Mouse (Mus musculus): ENCODE measurements around the gene Cth.
"Not testable (repeated sequence)": the region's sequence is repeated elsewhere in the genome, so short reads cannot be mapped to it uniquely, and the experiment has no call there.

Gene Cth

GRCm38 (mm10) chr3:157924692-157925328, at the start of gene Cth:
Gene Cth (minus strand): TSS chr3:157925077.
- in situ Hi-C loops (cut with MboI; ENCODE audit: low sequenced_read_pairs) = no loop called here

GRCm38 (mm10) chr3:157973236-157973635, 48.4 kb upstream of the Cth start:
- in situ Hi-C loops (cut with MboI; ENCODE audit: low sequenced_read_pairs) = no loop called here

- in situ Hi-C loops (cut with MboI; ENCODE audit: low sequenced_read_pairs) = no loop called here
Measured at GRCm38 (mm10) chr3:157971151-157971550, 46.3 kb upstream of the Cth start.

- in situ Hi-C loops (cut with MboI; ENCODE audit: low sequenced_read_pairs) = no loop called here
Measured at GRCm38 (mm10) chr3:157957320-157957719, 32.4 kb upstream of the Cth start.

GRCm38 (mm10) chr3:157956201-157956600, 31.3 kb upstream of the Cth start:
- in situ Hi-C loops (cut with MboI; ENCODE audit: low sequenced_read_pairs) = no loop called here

GRCm38 (mm10) chr3:157955466-157955865, 30.6 kb upstream of the Cth start:
- in situ Hi-C loops (cut with MboI; ENCODE audit: low sequenced_read_pairs) = no loop called here

- in situ Hi-C loops (cut with MboI; ENCODE audit: low sequenced_read_pairs) = no loop called here
Measured at GRCm38 (mm10) chr3:157952716-157953115, 27.8 kb upstream of the Cth start.

GRCm38 (mm10) chr3:157947383-157948280, 22.8 kb upstream of the Cth start:
- in situ Hi-C loops (cut with MboI; ENCODE audit: low sequenced_read_pairs) = no loop called here

GRCm38 (mm10) chr3:157946843-157947358, 22.0 kb upstream of the Cth start, which contains the start of gene Ankrd13c:
Gene Ankrd13c (plus strand): TSS chr3:157947239.
- in situ Hi-C loops (cut with MboI; ENCODE audit: low sequenced_read_pairs) = no loop called here

GRCm38 (mm10) chr3:157938585-157938984, 13.7 kb upstream of the Cth start:
- in situ Hi-C loops (cut with MboI; ENCODE audit: low sequenced_read_pairs) = no loop called here

GRCm38 (mm10) chr3:157934301-157934823, 9.5 kb upstream of the Cth start:
- in situ Hi-C loops (cut with MboI; ENCODE audit: low sequenced_read_pairs) = no loop called here

GRCm38 (mm10) chr3:157933223-157933622, 8.3 kb upstream of the Cth start:
- in situ Hi-C loops (cut with MboI; ENCODE audit: low sequenced_read_pairs) = not testable (repeated sequence)

- in situ Hi-C loops (cut with MboI; ENCODE audit: low sequenced_read_pairs) = no loop called here
Measured at GRCm38 (mm10) chr3:157932074-157932473, 7.2 kb upstream of the Cth start.

- in situ Hi-C loops (cut with MboI; ENCODE audit: low sequenced_read_pairs) = no loop called here
Measured at GRCm38 (mm10) chr3:157931592-157931991, 6.7 kb upstream of the Cth start.

- in situ Hi-C loops (cut with MboI; ENCODE audit: low sequenced_read_pairs) = no loop called here
Measured at GRCm38 (mm10) chr3:157929417-157929816, 4.5 kb upstream of the Cth start.

GRCm38 (mm10) chr3:157928731-157929130, 3.9 kb upstream of the Cth start:
- in situ Hi-C loops (cut with MboI; ENCODE audit: low sequenced_read_pairs) = no loop called here

- in situ Hi-C loops (cut with MboI; ENCODE audit: low sequenced_read_pairs) = no loop called here
Measured at GRCm38 (mm10) chr3:157926761-157927160, 1.9 kb upstream of the Cth start.

GRCm38 (mm10) chr3:157925706-157926510, 1.0 kb upstream of the Cth start:
- in situ Hi-C loops (cut with MboI; ENCODE audit: low sequenced_read_pairs) = no loop called here

- in situ Hi-C loops (cut with MboI; ENCODE audit: low sequenced_read_pairs) = no loop called here
Measured at GRCm38 (mm10) chr3:157923268-157923835, 1.5 kb downstream of the Cth start.

- in situ Hi-C loops (cut with MboI; ENCODE audit: low sequenced_read_pairs) = no loop called here
Measured at GRCm38 (mm10) chr3:157921376-157921775, 3.5 kb downstream of the Cth start.

Measured in CH12F3 (cell line).